Comparison of ENCODE assay signal across 7 mouse cellular contexts in genomic region chr9:49975938-49976671, GRCm38 (mm10).
DNase-seq lines count a peak whose midpoint lies in the region.

No protein-coding gene starts in this region.

- intact Hi-C loops in left cerebral cortex, postnatal 36 days (cut with DNase I): no loop called here

- peak; percentile 75 for DNase-seq in adrenal gland, postnatal 10 days
- peak; percentile 86 to 93 for DNase-seq in cerebellum, postnatal 10 days
- peak; percentile 73 to 78 for DNase-seq in heart, adult 18-20 months
- DNase-seq in kidney, adult 18-20 months: peak; percentile 63
- peak; percentile 60 to 65 for DNase-seq in left cerebral cortex, postnatal 36 days (ENCODE audit: low spot score in 2 of 2)
- DNase-seq in ovary, postnatal 14 days (ENCODE audit: low spot score): peak; percentile 41
- no peak for DNase-seq in natural killer cell, adult 2 months (ENCODE audit: low spot score in 2 of 2)

Comparison
In these comparisons a context has a peak if more than half of its experiments do, and no peak if none do; other contexts are left out.
1. DNase-seq: peak in adrenal gland, postnatal 10 days (single experiment), cerebellum, postnatal 10 days (2 of 2), heart, adult 18-20 months (2 of 2), kidney, adult 18-20 months (single experiment), left cerebral cortex, postnatal 36 days (2 of 2) and ovary, postnatal 14 days (single experiment); none in natural killer cell, adult 2 months (0 of 2).